Mouse (Mus musculus) ES-E14 (cell line): ENCODE measurements around the gene Pisd.

ENCODE experiments used
- CHD2 ChIP-seq: IDR thresholded peaks from 2 replicates; pipeline ENCODE4 v1.6.1; 2014; ENCODE audit warnings: mild to moderate bottlenecking, low read depth, low read length, inconsistent platforms
- HCFC1 ChIP-seq: IDR thresholded peaks from 2 replicates; pipeline ENCODE4 v1.6.1; 2012; ENCODE audit warnings: low read length, inconsistent platforms, borderline replicate concordance; ENCODE audit not compliant: insufficient read depth
- MAFK ChIP-seq: IDR thresholded peaks from 2 replicates; pipeline ENCODE4 v1.6.1; 2014; ENCODE audit warnings: mild to moderate bottlenecking, low read depth, low read length, inconsistent platforms; ENCODE audit not compliant: insufficient read depth
- ZNF384 ChIP-seq: IDR thresholded peaks from 2 replicates; pipeline ENCODE4 v1.6.1; 2012; ENCODE audit warnings: low read depth, low read length, inconsistent platforms

DNA sequence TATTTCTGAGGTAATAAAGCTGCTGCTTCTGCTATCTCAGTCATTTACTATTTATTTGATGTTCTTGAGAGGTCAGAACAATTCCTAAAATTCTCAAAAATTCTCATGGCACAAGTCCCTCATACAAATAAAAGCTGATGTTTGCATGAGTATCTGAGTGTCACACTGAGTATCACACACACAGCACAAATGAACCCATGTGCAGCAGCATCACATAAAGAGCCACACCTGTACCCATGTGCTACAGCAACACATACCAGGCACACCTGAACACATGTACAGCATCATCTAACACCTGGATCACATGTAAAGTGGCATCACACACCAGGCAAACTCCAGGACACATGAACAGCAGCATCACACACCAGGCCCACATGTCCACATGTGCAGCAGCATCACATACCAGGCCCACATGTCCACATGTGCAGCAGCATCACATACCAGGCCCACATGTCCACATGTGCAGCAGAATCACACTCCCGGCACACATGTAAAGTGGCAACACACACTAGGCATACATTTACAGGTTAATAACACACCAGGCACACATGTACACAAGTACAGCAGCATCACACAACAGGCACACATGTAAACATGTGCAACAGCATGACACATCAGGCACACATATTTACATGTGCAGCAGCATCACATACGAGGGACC lies 72.3 kb downstream of the Pisd start:
- TF ChIP-seq MAFK: no peak
- TF ChIP-seq ZNF384: no peak
- TF ChIP-seq HCFC1: no peak
- no peak for TF ChIP-seq CHD2
